Mouse (Mus musculus) gonadal fat pad, adult 2 months (tissue): ENCODE results near the gene Sh3tc1. TPM values are rescaled to one million over a fixed set of nuclear protein-coding genes. Genes with fewer than 3 reads are reported as not detected.

Experiments
- DNase-seq: peaks from one replicate; pipeline ENCODE4 v3.0.0-alpha.2; 2012; ENCODE audit warnings: low read depth
- polyA plus RNA-seq: library from polyadenylated mRNA; depleted of rRNA; stranded (reverse); fragments of >200 nt; gene quantifications from 2 replicates; pipeline ENCODE4 v1.2.3, GENCODE M21; 2012

Gene Sh3tc1
- polyA plus RNA-seq, 1 experiment: 17.0 TPM

DNA sequence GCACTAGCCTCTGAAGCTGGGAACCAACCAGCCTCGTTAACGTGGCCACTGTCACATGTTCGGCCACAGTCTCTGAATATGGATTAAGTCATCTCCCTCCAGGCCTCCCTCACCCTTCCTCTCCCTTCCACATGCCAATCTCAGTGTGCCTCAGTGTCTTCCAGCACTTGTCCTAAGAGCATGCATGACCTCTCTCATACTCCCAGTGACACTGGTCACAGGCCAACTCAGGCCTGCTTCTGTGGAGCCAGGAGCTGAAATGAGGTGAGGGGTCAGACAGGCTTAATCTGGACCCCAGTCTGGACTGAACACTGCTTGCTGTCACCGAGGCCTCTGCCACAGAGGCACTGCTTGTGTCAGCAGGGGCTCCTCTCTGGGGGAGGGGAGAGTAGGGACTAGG is 53.5 kb downstream of the Sh3tc1 start:
- DNase-seq: no peak

DNA sequence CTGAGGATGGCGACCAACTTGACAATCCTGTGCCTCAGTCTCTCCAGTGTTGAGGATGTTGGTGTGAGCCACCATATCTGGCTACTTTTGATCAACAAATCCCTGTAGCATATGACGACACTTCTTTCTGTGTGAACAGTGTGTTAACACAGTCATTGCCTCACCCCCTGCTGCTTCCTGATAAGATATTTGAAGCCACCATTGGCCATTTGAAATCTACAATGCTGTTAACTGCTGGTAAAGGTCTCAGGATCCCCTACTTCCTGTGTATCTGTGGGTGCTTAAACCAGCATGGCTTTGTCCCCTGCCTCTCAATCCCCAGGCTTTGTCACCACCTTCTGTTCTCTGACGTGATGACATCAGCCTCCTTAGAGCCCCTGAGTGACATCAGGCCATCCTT is 54.7 kb downstream of the Sh3tc1 start:
- no peak for DNase-seq

DNA sequence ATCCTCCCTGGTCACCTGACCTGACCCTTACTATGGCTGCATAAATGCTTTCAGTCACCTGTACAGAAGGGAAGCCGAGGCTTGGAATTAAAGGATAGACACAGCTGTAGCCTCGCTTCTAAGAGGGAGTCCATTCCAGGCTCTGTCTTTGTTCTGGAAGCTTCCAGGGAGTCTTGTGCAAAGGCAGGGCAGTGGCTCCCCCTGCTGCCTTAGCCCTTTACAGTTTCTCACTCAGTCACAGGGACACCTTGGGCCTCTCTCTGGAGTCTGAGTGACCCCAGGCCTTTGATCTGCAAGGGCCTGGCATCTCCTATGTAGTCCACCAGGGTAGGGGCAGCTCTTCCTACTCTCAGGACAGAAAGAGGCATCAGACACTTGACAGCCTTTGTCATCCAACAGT is 58.8 kb downstream of the Sh3tc1 start:
- DNase-seq: no peak

GRCm38 (mm10) chr5:35679256-35680155 is 60.3 kb downstream of the Sh3tc1 start, which contains the start of gene Htra3:
Htra3 (minus strand) TSS chr5:35679782.
- DNase-seq: no peak

DNA sequence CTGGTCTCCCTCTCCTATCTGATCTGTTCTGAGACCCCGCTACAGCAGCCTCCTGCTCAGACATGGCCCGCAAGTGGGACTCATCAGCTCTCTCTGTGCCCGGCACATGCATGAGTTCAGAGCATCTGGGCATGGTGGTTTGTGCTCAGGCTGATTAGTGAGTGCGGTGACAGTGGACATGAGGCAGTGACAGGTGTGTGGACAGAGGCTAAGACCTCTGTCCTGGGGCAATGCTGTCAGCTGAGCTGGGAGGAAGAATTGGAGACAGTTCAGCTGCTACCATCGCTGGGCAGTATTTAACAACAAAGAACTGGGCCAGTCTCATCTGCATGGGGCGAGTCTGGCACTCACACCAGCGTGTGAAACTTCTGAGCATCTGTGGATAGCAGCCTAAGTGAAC is 62.8 kb downstream of the Sh3tc1 start:
- DNase-seq: no peak

- peak; percentile 12 for DNase-seq
These were observed 65.7 kb downstream of the Sh3tc1 start for GRCm38 (mm10) chr5:35674081-35674555.

DNA sequence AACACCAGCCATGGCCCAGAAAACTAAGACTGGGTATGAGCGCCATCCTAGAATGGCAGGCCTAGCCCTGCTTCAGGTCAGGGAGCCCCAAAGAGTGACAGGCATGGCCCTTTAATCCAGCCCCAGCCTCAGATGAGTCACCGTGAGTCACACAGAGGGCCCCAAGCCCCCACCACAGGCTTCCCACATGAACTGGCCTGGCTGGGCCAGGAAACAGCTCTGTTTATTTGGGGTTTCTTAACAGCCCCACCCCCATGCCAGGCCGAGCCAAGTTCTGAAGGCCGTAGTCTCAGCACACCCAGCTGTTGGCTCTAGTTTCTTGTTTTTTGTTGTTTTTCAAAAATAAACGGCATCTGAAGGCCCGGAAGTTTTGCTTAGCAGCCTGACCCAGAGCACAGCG is 66.7 kb downstream of the Sh3tc1 start:
- no peak for DNase-seq

GRCm38 (mm10) chr5:35672581-35672980 is 67.2 kb downstream of the Sh3tc1 start:
- no peak for DNase-seq

- no peak for DNase-seq
These were observed 68.3 kb downstream of the Sh3tc1 start for GRCm38 (mm10) chr5:35671474-35671891.

- DNase-seq: no peak
These were observed 69.4 kb downstream of the Sh3tc1 start for GRCm38 (mm10) chr5:35670412-35670801.

DNA sequence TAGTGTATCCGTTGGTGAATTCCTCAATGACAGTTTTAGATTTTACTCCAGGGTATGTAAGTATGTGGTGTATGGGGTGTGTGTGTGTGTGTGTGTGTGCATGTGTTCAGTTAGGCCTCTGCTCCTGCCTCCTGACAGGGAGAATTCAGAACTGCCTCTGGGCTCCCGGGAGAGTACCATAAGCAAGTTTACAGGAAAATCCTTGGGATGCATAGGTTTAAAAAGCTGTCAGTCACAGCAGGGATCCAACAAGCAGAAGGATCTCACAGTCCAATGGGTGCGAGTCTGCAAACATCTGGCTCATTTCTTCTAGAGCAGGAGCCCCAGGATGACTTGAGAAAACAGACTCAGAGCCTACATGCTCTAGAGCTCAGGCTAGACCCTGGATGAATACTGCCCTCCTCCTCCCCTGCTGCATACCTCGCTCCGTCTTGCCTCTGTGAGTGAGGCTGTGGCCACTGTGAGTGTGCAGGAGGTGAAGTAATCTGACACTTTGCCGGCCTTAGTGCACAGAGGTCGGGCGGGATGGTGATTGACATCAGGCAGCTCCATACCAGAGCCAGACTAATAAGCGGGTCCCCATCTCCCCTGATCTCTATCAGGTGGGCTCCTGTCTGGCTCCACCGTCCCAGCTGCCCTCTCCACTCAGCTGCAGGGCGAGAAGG is 69.9 kb downstream of the Sh3tc1 start:
- no peak for DNase-seq

DNA sequence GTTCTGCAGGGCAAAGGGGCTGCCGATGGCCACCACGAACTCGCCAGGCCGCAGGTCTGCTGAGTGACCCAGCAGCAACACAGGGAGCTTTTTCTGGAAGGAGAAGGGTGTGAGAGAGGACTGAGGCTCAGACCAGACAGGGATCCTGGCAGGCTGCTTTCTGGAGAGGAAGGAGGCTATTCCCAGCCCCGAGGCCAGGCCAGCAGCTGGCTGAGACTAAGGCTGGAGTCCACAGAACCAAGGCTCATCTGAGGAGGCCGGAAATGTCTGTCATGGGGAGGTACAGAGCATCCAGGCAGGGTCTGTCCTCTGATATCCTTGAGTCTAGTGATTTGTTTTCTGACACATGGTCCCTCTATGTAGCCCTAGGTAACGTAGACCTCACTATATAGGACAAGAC is 73.6 kb downstream of the Sh3tc1 start:
- DNase-seq: no peak

DNA sequence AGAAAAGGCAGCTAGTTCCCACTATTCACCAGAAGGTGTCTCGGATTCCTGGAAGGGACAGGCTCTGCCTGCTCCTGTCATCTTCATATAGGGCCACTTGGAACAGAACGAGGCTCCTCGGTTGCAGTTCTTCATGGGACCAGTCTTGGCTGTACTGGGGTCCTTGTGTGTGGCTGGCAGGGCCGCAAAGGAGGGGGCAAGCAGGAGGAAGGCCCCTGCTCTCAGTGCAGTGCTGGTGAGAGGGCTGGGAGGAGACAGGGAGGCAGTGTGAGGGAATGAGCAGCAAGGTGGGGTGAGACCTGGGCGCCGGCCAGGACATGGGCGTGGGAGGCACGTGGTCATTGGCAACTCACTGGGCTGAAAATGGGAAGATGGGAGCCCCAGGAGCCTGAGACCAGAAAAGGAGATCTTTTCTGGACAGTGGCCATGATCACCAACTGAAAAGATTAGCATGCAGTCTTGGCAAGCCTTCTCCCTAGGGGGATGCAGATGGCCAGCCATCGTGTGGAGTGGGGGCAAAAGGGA is 77.7 kb downstream of the Sh3tc1 start:
- DNase-seq: no peak

- DNase-seq: no peak
These were observed 78.6 kb downstream of the Sh3tc1 start for GRCm38 (mm10) chr5:35661210-35661609.

GRCm38 (mm10) chr5:35659503-35659902 is 80.3 kb downstream of the Sh3tc1 start:
- no peak for DNase-seq

DNA sequence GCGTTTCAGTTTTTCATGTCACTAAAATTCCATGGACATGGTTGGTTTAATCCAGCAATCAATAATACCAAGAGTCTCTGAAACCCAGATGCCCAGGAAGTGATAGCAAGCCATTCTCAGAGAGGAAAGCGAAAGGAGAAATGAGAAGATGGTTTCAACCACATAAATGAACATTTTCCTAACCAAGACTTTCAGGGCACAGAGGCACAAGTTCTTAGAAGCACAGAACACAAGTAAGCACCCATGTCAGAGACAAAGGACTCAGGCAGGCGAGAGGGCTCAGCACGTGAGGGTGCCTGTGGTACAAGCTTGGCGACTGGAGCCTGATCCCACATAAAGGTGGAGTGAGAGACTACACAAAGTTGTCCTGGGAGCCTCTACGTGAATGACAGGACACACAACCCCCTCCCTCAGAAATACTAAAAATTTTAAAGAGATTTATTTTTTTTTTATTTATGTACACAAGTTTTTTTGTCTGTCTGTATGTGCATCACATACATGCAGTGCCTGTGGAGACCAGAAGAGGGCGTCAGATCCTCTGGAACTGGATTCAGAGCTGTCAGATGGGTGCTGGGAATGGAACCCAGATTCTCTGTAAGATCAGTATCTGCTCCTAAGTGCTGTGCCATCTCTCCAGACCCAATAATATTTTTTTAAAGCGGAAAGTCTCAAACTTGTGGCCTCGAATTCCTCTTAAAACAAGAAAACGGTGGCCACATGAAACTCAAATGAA is 83.9 kb downstream of the Sh3tc1 start:
- no peak for DNase-seq

DNA sequence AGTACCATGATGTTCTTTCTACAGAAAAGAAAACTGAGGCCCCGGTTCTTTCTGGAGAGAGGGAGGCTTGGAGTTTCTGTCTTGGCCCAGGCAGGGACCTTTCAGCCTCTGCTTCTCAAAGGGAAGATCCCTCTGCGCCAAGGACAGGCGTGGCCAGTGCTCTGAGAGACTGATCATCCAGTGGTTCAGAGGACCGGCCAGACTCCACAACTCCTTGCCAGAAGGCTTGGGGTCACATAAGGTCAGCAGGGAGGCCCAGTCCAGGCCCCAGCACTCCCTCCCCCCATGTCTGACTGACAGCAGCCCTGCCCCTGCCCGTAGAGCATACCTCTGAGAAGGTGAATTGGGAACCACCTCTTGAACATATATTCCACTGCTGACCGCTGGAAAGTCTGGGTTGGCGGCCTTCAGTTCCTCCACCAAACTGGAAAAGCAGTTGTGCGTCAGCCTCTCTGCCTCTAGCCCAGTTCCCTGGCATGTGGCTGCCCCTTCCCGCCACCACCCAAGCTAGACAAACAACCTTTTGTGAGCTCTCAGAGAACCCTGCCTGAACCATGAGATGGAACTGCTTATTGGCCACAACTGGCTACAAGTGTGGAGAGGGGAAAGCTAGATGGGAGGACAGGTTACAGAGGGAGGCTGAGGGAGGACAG is 85.9 kb downstream of the Sh3tc1 start:
- no peak for DNase-seq

GRCm38 (mm10) chr5:35652872-35653271 is 86.9 kb downstream of the Sh3tc1 start:
- DNase-seq: no peak

DNA sequence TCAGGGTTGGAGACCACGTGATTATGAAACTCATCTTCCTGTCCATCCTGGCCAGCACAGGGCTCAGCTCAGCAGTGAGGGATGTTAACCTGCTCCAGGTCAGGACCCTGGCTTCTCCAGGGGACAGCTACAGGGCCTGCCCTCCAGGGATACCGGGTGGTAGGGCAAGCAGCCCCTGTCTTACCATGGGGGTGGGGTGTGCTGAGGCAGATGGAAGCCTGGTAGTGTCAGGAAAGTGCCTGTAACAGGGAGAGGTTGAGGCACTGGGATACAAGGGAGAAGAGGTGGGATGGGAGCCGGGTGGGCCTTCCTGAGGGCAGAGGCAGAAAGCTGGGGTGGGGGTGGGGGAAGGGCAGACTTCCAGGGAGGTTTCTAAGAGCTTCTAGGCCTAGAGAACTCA is 87.5 kb downstream of the Sh3tc1 start:
- no peak for DNase-seq

- DNase-seq: no peak
These were observed 91.6 kb downstream of the Sh3tc1 start for GRCm38 (mm10) chr5:35648230-35648629.

GRCm38 (mm10) chr5:35647562-35647961 is 92.2 kb downstream of the Sh3tc1 start:
- DNase-seq: no peak
